Mouse (Mus musculus): ENCODE results near the gene Dock11. TPM values are rescaled to one million over a fixed set of nuclear protein-coding genes. Genes with fewer than 3 reads are reported as not detected.

Gene Dock11
- polyA plus RNA-seq, 1 experiment from 2014 or later, result 17.9 TPM

Other genes starting within 250 kb of the Dock11 start
- gene Il13ra1, start 223.3 kb downstream of the Dock11 start, polyA plus RNA-seq (2016; fragmentation: Nextera tagmentation; extraction: Ambion mirVana), result 2.1 and 3.2 TPM in 2 replicates

Data from midbrain, embryonic 10.5 days (tissue).